Mouse (Mus musculus) yolk sac, embryonic 10.5 days (tissue): ENCODE results near the gene Plb1.

Experiments used
- DNase-seq: peaks from one replicate; pipeline ENCODE4 v3.0.0-alpha.2; 2017; ENCODE audit warnings: low spot score

Gene Plb1

DNA sequence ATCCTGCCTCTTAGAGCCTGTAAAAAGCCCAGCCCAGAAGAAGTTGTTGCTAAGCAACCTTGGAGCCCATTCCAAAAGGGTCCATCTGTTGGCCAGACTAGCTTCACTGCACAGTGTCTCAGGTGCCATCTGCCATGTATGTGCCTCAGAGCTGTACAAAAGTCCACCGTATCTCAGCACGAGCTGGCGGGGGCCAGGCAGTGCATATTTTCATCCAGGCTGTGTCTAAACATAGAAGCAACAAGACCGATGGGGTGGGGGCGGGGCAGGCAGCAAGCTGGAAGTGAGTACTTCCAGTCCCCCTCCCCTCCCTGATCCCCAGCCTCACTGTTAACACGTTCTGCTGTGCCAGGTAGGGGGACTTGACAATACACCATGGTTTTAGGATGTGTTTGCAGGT lies 102.7 kb downstream of the Plb1 start:
- DNase-seq, result no peak

DNA sequence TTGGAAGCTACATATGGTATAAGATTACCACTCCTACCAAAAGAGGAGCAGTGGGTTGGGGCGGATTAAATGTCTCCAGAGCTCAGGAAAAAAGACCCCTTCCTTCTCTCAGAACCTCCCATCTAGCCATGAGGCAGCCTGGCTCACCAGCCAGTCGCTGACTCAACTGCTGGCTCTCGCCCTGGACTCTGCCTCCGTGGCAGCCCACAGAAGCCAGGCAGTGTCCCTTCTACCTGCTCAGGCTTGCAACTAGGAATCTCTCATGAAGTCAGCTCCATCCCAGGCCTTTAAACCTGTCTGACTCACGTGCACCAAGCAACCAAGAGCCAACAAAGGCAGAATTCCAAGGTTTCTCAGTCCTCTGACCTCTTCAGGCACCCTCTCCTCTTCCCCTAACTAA lies 103.6 kb downstream of the Plb1 start:
- no peak for DNase-seq

DNA sequence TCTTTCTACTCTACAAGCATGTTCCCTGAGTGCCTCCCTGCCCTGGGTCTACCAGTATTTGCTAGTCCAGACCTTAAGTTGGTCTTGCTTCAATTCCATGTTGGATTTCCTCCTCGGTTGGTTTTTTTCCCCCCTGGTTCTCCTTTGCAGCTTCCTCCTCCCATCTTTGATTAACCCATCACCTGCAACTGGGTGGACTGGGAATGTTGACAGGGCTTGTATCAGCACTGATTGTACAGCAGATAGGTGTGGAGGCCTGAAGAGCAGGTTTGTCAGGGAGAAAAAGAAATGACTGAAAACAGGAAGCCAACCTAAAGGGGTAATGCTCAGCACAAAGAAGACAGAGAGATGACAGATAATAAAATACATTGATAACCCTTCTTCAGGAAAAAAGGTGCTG lies 104.8 kb downstream of the Plb1 start:
- no peak for DNase-seq

DNA sequence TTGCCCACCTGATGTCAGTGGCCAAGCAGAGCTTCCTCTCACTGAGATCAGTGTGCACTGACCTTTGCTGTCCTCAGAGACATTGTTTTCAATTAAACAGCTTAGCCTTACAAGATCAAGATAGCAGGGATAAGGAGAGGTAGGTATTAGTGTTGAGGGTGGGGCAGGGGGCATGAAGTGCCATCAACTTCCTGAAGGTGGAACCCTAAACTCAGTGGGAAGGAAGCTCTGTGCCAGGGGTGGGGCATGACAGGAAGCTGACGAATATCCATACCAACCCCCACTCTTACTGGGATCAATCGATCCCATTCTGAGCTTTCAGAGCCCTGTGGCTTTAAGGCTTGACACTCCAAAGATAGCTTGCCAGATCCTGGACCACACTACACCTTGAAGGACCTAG lies 105.8 kb downstream of the Plb1 start:
- no peak for DNase-seq

DNA sequence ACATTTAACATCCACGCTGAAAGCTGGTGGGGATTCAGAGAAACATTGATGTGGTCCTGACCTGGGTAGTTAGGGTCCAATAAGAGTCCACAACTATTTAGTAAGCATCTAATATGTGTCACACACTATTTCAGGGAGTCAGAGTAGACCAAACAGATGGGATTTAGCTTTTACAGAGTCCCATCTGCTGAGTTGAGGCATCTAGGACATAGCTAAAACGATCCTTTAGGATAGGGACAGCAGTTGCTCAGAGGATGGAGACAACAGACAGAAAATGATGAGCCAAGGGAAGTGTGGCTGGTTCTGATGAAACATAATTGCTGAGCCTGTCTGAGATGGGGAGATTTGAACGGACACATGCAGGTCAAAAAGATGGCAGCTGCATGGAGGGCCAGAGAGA lies 106.3 kb downstream of the Plb1 start:
- no peak for DNase-seq

DNA sequence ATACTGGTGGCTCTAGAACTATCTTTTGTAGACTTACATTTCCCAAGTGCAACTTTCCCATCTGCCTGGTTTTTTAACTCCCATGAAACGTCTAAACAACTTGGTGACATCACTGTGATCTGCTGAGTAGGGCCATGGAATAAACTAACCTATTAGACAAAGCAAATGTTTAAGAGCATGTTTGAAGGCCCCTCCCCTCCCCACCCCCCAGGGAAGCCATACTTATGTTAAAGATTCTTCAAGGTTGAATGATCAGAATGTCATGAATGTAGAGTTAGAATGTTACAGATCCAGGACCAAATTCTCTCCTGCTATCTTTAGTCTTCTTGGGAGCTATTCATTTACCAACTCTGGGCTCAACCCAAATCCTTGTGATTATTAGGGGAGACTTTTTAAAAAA lies 107.7 kb downstream of the Plb1 start:
- DNase-seq, result no peak

DNA sequence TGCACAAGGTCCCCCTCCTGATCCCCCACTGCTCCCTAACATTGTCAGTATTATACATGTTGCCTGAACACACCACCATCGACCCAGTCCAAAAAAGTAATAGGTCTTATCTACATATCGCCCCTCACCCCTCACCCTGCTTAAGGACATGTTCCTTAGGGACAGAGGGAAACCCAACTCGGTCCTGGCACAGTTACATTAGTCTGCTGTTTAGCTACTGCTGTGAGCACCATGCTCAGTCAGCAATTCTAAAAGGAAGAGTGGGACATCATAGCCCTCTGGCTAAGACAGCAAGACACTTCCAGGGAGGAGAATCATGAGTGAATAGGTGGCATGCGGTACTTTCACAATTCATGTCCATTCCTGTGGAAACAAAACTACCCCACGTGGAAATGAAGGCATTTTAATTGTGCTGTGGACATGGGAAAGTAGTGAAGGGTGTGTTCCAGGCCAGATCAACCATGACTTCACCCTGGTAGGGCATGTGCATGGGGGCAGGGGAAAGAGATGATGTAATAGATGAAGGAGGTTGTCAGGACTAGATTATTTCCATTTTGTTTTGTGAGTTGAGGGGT lies 110.3 kb downstream of the Plb1 start:
- DNase-seq, result no peak

DNA sequence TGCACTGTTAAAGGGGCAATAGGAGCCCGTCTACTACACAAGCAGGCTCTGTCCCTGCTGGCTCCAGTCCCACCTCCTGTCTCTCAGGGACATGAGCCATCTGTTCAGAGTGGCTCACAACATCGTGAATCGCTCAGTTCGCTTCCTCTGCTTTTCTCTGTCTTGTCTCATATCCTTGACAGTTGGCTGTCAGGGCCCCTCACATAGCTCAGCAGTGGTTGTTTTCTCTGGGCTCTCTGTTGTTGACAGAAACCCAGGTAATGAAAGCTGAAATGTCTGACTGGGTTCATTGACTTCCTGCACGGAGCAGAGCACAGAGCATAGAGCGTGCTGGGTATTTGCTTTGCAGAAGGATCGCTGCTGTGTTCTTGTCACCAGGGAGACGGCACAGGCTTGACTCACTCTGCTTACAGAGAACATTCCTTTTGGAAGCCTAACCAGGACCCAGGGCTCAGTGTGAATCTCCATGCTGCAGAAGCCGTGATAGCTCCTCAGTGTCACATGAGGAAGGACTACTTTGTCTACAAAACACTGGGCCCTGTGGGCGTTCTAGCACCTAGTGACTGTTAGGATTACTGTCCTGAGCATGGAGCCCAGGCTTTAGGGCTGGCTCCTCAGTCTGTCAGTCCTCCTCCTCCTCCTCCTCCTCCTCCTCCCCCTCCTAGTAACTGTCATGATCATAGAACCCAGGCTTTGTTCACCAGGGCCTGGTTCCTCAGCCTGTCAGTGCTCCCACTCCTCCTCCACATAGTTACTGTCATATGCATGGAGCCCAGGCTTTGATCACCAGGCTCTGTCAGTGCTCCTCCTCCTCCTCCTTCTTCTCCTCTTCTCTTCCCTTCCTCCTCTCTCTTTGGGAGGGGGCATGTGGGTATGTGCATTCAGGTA lies 113.8 kb downstream of the Plb1 start:
- peak; percentile 83 for DNase-seq

DNA sequence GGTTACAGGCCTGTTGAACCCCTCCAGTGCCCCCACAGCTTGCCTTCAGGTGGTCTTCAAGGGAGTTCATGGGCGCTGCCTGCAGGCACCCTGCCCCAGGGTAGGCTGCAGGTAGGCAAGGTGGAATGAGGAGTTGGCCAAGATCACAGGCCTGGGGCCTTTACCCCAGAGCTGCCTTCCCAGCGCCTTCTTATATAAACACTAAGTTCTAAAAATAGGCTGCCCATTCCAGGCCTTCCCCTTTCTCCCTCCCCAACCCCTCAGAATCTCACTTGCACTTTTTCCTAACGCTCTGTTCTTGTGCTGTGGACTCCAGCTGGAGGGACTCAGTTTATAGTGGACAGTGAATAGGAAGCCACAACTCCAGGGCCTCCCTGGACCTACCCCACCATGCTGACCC lies 117.2 kb downstream of the Plb1 start:
- peak; percentile 43 for DNase-seq

DNA sequence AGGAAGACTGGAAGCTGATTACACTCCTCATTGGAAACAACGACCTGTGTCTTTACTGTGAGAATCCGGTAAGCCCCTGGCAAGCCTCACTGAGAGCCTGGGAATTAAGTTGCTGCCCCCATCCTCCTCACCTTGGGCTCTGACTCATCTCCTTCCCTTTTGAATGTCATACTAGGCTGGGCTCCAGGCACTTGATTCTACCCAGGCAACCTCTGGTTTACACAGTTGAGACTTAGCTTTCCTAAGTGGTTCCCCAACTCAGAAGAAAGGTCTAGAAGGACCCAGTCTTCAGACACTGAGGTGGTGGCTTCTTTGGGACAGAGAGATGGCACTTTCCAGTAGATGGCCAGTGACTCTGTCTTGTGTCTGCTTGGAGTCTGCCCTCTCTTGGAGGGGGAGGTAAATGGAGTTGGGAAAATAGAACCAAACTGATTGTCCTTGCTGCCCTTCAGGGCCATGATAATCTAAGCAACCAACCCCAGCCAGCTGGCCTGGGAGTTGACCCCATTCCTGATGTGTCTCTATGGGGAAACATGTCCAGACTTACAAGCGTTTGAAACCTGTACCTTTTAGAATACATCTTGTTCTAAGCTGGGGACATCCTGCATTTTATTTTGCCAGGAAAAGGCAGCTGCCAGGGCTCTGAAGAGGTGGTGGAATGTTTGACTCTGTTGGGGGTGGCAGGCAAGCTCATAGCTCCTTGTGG lies 118.2 kb downstream of the Plb1 start:
- DNase-seq, result no peak

DNA sequence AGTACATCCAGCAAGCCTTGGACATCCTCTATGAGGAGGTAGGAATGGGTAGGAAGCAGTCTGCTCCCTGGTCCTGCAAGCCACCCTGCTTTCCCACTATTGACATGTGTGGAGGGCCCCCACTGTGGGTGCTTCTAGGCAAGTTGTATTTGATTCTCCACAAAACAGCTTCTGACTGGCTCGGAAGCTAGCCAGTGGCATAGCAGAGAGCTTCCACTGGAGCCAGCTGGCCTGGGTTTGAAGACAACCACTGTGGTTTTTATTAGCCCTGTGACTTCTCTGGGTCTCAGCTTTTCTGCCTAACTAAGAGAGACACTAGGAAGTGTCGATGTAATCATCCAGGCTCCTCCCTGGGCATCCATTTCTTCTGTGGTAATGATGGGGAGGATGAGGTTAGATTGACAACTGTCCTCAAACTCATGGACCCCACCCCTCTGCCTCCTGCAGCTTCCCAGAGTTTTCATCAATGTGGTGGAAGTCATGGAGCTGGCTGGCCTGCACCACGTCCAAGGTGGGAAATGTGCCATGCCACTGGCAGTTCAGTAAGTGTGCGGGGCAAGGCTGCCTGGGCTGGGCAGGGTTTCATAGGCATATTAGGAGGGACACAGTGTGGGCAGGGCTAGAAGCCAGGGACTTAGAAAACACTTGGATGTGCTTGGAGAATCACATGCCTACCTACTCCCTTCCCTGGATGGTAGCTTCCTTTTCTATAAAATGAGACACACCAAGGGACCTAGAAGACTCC lies 119.4 kb downstream of the Plb1 start:
- DNase-seq, result no peak

DNA sequence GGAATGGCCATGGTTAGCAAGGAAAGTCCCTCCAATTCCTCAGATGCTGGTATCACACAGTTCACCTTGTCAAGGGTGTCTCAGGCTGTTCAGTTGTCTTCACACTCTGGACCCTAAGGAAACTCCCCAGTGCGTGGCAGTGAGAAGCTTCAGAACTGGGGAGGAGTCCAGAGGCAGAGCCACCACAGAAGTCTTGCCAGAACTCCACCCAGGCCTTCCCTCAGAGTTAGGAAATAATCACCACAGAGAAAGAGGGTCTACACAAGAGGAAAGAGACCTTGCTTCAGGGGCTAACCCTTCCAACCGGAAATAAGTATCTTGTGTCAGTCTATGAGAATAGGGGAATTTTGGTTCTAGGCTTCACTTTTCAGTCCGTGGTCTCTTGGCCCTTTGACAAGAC lies 120.3 kb downstream of the Plb1 start:
- no peak for DNase-seq

DNA sequence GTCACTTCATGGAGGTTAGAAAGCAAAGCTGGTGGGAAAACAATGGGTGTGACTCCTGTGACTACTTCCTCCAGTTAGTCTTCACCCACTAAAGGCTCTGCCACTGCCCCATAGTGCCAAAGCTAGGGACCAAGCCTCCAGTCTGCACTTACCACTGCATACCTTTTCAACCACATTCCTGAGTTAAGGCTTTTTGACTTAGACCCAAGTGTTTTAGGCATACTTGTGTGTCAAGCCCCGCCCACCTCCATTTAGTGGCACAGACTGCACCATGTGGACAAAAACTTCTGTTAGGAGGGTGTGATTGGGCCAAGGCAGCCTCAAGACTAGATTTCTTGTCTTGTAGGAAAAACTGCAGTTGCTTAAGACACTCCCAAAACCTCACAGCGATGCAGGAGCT lies 120.8 kb downstream of the Plb1 start:
- no peak for DNase-seq

DNA sequence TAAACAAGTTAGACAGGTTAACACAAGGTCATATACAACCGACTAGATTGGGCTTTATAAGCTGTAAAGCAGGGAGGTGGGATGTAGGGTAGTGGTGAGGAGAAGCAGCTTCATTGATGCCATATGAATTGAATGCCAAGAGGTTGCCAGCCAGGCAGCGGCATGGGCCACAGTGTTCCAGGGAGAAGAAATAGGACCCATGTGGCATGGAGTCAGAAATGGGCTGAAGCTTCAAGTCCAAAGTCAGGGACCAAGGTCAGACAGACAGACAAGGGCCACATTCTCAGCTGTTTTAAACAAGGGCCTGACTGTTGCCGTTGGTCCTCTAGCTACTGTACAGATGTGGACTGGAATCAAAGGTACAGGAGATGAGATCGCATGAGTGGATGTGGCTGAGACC lies 128.0 kb downstream of the Plb1 start:
- no peak for DNase-seq

DNA sequence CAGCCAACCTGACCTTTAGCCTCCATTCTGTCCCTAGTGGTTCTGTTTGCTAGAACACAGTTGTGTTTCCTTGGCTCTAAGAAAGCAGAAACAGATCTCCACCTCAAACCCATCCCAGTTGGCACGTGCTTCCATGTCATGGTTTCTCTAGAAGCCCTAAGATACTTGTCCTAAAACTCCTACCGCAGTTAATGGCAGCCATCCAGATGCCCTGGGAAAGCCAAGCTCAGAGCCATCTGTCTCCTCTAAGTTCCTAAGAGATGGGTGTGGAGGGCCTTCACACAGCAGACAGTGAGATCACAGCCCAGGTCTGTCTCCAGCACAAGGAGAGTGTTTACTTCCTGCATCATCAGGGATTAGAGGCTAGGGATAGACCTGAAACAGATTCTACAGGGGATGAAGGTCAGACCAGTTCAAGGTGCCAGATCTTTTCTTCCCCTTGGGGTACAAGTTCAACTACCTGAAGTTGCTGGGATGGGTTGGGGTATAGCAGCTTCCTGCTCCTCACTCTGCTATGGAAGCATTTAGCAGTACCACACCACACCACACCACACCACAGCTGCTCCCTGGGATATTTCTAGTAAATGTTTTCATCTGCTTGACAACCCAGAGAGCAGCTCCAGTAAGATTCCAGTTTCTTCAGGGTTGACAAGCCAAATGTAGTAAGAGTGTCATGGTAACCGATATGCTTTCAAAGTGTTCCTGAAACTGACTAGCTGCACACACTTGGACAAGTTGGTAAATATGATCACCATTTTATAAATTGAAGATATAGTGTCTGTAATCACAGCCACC lies 129.1 kb downstream of the Plb1 start:
- no peak for DNase-seq

DNA sequence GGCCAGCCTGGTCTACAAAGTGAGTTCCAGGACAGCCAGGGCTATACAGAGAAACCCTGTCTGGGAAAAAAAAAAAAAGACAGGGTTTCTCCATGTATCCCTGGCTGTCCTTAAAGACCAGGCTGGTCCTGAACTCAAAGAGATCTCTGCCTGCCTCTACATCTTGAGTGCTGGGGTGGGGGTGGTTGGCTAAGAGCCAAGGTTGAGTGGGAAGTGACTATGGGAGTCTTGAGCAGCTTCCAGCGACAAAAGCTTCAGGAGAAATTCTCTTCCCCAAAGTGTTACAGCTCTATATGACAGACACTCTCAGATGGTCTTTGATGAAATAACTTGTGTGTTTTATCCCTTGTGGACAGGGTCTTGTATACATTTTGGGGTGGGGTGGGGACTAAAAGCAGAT lies 136.9 kb downstream of the Plb1 start:
- no peak for DNase-seq

DNA sequence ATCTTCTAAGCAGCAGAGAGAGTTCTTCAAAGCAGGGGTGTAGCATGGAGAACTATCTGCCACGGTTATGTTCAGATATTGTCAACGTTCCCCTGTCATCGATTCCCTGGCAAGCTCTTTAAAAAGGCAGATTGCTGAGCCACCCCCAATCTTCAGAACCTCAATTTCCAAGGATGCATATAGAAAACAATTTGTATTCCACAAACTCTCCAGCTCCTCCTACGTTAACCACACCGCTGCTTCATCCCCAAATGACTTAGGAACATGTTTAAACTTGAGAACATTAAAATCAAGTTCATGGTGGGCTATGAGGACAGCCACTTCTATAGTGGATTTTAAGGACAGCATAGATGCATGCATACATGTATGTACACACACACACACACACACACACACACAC lies 138.7 kb downstream of the Plb1 start:
- DNase-seq, result no peak

DNA sequence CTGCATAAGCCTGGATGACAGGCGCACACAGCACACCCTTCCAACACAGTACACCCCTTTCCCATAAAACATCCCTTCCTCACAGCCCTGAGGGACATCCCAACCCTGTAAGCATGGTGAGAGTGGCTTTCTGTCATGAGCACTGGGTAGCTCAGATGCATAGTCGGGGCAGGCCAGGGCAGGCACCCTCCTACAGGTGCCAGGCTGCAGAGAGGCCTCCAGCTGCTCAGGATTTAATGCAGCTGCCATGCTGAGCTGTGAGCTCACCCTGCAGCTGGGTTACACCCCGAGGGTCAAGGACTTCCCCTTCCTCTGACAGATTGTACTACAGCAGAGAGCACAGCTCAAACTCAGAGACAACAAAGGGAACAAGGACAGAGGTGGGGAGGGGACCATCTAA lies 146.0 kb downstream of the Plb1 start:
- no peak for DNase-seq

DNA sequence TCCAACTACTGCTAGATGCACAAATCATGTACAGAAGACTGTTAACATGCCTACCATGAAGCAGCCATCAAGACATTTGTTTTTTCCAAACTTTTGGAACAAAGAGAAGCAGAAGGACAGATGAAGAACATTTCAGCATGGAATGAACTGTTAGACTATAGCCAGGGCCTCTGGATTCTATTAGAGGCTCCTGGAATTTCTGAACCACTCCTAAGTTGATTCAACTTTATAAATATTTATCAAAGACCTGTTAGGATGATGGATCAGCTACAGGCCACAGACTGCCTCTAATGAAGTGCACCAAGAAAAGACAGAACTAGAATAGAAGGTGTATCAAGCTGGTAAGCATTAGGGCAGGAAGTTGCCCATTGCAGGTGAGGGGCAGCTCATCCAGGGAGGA lies 156.1 kb downstream of the Plb1 start:
- DNase-seq, result no peak

DNA sequence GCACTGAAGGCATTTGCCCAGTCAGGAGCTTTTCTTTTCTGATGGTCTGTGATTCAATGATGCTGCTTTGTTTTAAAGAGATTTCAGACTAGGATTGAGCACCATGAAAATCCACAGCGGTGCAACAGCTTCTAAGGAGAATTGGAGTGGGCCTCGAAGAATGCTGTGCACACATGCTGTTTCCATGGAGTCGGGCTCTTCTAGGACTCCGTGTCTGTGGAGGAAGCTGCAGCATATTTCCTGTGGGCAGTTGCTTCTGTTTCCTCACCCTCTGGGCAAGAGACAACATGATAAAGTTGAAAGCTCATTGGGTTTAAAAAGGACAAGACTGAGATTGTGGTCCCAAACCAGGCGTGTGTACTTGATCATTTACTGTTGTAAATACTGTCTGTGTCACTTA lies 157.8 kb downstream of the Plb1 start:
- no peak for DNase-seq

DNA sequence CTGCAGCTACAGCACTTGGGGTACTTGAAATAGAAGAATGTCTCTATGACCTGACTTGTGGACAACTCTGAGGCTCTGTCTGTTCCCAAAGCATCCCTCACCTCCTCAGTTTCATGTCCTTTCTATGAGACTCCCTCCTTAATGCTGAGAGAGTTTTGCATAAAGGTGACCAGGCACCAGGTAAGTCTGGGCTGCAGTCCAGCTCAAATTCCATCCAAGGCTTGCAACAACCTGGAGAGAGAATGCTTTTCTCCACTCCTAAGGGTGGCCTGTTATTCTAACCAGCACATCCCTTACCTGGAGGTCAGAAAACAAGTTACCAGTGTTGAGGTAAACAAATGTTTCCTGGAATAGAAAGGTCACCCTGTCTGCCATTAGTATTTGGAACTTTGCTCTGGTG lies 159.8 kb downstream of the Plb1 start:
- DNase-seq, result no peak

DNA sequence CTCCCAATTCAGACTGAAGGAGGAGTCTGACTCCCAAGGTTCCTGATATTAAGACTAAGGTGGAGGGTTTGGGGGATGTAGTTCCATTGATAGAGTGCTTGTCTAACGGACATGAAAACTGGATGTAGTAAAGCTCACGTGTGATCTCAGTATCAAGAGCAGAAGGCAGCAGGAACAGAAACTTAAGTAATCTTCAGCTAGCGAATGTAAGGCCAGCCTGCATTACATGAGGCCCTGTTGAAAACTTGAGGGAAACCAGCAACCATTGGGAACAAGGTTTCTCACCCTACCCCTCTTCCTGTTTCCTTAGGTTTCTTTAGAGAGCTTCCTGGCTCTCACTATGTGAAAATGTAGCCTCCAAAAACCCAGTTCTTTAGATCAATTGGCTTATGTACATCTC lies 162.1 kb downstream of the Plb1 start:
- no peak for DNase-seq
